Mouse (Mus musculus) gastrocnemius, adult 2 months (tissue): ENCODE measurements around the gene Sox2. TPM values are rescaled to one million over a fixed set of nuclear protein-coding genes. Genes with fewer than 3 reads are reported as not detected.

Experiments used
- DNase-seq: peaks from one replicate; pipeline ENCODE4 v3.0.0; 2022
- H3K27ac ChIP-seq: fragments of 200-600 bp; 2 replicates; pipeline ENCODE4 v1.8.1; 2022; ENCODE audit warnings: mild to moderate bottlenecking
- H3K4me3 ChIP-seq: fragments of 200-600 bp; 2 replicates; pipeline ENCODE4 v1.8.1; 2022; ENCODE audit warnings: mild to moderate bottlenecking, moderate library complexity
- CTCF ChIP-seq: fragments of 200-600 bp; IDR thresholded peaks from 2 replicates; pipeline ENCODE4 v1.8.1; 2022; ENCODE audit warnings: antibody characterized with exemption, mild to moderate bottlenecking, moderate library complexity
- intact Hi-C: fragments of 180-260 bp; cut with DNase I; formaldehyde crosslinking; loops from one replicate; pipeline ENCODE4 v1.15.1; 2025
- total RNA-seq, 2 experiments: library from RNA; stranded (reverse); gene quantifications; 2 replicates each; pipeline ENCODE4 v1.2.3; 2021

Gene Sox2
- total RNA-seq, 2 experiments from 2014 or later: not detected

- TF ChIP-seq CTCF: no peak
- Histone ChIP-seq H3K27ac (no peak overlapping the region), H3K4me3 (no peak overlapping the region)
- intact Hi-C loops: no loop called here
- DNase-seq: no peak
Observed at GRCm38 (mm10) chr3:34656813-34657700, 6.9 kb downstream of the Sox2 start.

- no peak for DNase-seq
- no peak for TF ChIP-seq CTCF
- intact Hi-C loops: no loop called here
- Histone ChIP-seq H3K4me3 (no peak overlapping the region), H3K27ac (no peak overlapping the region)
Observed at GRCm38 (mm10) chr3:34657701-34658090, 7.5 kb downstream of the Sox2 start.

GRCm38 (mm10) chr3:34658241-34658965 lies 8.2 kb downstream of the Sox2 start:
- no peak for DNase-seq
- no peak for TF ChIP-seq CTCF
- Histone ChIP-seq H3K27ac (no peak overlapping the region), H3K4me3 (no peak overlapping the region)
- intact Hi-C loops: no loop called here

GRCm38 (mm10) chr3:34658966-34659535 lies 8.8 kb downstream of the Sox2 start:
- H3K27ac ChIP-seq: no peak overlapping the region
- intact Hi-C loops: no loop called here
- TF ChIP-seq CTCF: no peak
- DNase-seq: no peak
- no peak overlapping the region for H3K4me3 ChIP-seq

GRCm38 (mm10) chr3:34659861-34660260 lies 9.7 kb downstream of the Sox2 start:
- TF ChIP-seq CTCF: no peak

GRCm38 (mm10) chr3:34660542-34661290 lies 10.5 kb downstream of the Sox2 start:
- TF ChIP-seq CTCF: no peak
- no peak overlapping the region for H3K4me3 ChIP-seq
- DNase-seq: no peak
- no peak overlapping the region for H3K27ac ChIP-seq
- intact Hi-C loops: no loop called here

More at GRCm38 (mm10) chr3:34659861-34660260, 9.7 kb downstream of the Sox2 start:
- no peak for DNase-seq
- Histone ChIP-seq H3K4me3 (no peak overlapping the region), H3K27ac (no peak overlapping the region)
- intact Hi-C loops: no loop called here

- H3K4me3 ChIP-seq: no peak overlapping the region
- no peak overlapping the region for H3K27ac ChIP-seq
- no peak for DNase-seq
- intact Hi-C loops: no loop called here
- TF ChIP-seq CTCF: no peak
Observed at GRCm38 (mm10) chr3:34661341-34662007, 11.3 kb downstream of the Sox2 start.

GRCm38 (mm10) chr3:34662008-34662711 lies 12.0 kb downstream of the Sox2 start:
- H3K27ac ChIP-seq: no peak overlapping the region
- no peak for DNase-seq
- intact Hi-C loops: no loop called here
- no peak overlapping the region for H3K4me3 ChIP-seq
- no peak for TF ChIP-seq CTCF

GRCm38 (mm10) chr3:34662712-34663655 lies 12.8 kb downstream of the Sox2 start:
- no peak for DNase-seq
- intact Hi-C loops: no loop called here
- TF ChIP-seq CTCF: no peak
- no peak overlapping the region for H3K27ac ChIP-seq
- peak overlapping the region; percentile 69 for H3K4me3 ChIP-seq

- Histone ChIP-seq H3K27ac (no peak overlapping the region), H3K4me3 (peak overlapping the region; percentile 69)
- TF ChIP-seq CTCF: no peak
- no peak for DNase-seq
- intact Hi-C loops: no loop called here
Observed at GRCm38 (mm10) chr3:34663701-34664635, 13.8 kb downstream of the Sox2 start.
